Mouse (Mus musculus) monocyte, adult 2 months (primary cell): ENCODE measurements around the gene Ttll6.

Source experiments
- DNase-seq, 2 experiments: peaks; one replicate each; pipeline ENCODE4 v3.0.0; 2022; ENCODE audit warnings: low spot score in 2 of 2, low read depth in 1 of 2

Ttll6 gene

GRCm38 (mm10) chr11:96168125-96168524 is 34.5 kb downstream of the Ttll6 start:
- DNase-seq, result no peak

DNA sequence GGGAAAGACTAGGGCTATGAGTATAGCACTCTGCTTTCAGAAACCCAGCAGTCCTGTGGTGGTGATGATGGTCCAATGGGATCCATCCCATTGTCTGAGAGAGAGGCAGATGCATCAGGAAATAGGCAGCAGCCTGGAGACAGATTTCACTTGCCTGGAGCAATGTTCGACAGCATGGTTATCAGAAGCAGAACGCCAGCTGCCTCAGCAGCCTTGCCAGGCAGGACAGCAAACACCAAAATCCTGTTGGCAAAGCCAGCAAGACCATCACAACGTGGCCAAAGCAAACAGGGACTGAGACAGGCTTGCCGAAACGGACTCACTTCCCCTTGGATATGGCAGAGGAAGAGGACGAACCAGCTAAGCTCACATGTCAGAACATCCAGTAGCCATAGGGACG is 35.4 kb downstream of the Ttll6 start:
- DNase-seq, result no peak

- DNase-seq, result no peak
Measured at GRCm38 (mm10) chr11:96170711-96171379, 37.3 kb downstream of the Ttll6 start.

GRCm38 (mm10) chr11:96171601-96172000 is 38.0 kb downstream of the Ttll6 start:
- DNase-seq, result no peak

- no peak for DNase-seq
Measured at GRCm38 (mm10) chr11:96172511-96173287, 39.1 kb downstream of the Ttll6 start.

DNA sequence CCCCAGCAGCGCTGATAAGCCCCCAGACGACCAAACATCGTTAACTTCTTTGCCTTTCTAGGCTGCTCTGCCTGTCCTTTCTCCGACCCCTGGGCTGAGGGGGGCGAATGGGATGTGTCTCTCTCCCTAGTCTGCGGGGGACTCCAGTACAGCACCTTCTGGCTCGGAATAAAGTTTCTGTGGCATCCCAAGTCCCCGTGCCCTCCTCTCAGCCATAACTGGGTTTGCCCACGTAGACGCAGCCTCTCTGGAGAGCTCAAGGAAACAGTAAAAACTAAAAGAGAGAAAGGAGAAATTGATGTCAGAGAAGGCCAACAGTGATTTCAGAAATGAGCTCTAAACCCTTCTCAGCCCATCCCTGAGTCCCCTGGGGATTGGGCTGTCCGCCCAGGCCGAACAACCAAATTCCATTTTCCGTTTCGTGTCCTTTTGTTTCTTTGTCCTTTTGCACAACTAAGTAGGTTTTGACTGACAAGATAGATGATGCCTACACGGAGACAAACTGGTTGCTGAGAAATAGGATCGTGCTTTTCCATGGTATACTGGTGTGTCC is 39.8 kb downstream of the Ttll6 start:
- DNase-seq, result no peak

DNA sequence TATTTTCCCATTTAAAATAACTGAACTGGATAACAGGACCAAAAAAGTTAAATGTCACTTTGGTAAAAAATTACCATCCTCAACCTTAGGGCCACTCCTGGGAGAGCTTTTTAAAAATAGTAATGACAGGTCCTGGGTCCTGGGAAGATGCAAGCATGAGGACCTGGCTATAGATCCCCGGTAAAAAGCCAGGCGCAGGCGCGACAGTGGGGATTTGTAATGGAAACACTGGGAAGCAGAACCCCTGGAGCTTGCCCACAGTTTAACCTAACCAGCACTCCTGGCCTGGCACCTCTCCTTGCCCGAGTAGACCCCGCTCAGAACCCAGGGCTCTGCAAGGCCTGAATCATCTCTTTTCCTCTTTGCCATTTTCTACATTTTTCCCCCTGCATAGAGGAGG is 41.3 kb downstream of the Ttll6 start:
- no peak for DNase-seq

DNA sequence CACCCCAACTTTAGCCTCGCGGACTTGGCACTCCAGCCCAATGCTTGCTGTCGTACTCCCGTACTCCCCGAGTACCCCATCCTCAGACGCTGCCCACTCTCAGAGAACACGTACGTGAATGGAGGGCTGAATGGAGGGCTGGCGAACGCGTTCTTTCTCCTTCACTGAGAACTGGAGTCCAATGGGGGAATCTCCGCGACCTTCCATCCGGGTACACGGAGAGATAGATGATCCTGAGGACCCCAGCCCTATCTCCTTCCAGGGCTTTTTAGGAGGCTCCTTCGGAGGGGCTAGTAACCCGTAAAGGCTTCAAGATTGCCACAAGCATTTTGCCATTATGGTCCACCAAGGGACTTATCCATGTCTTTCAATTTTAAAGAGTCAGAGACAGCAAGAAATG is 41.9 kb downstream of the Ttll6 start:
- DNase-seq, result no peak

DNA sequence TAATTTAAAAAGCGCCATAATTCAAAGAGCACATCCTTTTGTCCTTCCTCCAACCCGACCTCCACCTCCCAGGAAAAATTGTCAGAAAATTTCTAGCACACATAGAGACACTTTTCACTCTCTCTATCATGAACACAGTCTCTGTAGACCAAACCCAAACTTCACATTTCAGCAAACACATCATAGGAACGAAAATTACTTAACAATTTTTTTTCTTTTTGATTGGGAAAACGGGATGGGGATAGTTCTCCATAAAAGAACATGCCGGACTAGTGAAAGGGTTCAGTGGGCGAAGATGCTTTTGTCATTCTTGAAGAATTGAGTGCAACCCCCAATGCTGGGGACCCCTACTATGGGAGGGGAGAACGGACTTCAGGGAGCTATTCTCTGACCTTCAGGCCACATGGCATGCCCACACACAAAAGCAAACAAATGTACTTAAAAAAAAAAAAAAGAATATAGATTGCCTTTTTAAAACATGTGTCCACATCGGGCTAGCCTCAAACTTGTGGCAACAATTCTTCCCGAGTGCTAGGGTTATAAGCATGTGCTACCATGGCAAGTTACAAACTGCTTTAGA is 42.5 kb downstream of the Ttll6 start:
- no peak for DNase-seq

- DNase-seq, result no peak
Measured at GRCm38 (mm10) chr11:96176841-96177240, 43.3 kb downstream of the Ttll6 start.

DNA sequence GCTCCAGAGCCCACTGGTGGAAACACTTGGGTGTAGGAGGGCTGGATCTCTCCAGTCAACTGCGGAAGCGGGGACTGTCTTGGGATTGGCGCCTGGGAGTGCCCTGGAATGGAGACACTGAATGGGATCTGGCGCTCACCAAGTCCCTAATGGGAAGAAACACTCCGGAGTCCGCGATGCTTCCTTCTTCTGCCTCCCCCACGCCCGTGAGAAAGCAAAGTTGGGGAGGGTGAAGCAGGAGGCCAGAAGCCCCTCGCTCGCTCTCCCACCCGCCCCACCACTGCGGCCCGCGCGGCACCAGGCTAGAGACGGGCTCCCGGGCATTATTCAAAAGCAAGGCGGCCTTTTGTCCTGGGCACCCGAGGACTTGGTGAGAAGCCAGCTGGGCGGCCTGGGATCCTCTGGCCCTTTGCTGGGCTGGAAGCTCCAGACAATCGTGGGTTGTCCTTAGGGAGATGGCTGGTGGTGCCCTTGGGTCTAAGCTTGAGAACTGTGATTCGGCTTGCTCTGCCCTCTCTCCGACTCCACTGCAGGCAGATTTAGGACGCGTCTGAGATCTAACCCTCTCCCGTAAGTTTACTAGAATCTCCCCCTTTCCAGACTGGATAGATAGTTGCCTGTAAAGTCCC is 44.1 kb downstream of the Ttll6 start:
- DNase-seq, result no peak

DNA sequence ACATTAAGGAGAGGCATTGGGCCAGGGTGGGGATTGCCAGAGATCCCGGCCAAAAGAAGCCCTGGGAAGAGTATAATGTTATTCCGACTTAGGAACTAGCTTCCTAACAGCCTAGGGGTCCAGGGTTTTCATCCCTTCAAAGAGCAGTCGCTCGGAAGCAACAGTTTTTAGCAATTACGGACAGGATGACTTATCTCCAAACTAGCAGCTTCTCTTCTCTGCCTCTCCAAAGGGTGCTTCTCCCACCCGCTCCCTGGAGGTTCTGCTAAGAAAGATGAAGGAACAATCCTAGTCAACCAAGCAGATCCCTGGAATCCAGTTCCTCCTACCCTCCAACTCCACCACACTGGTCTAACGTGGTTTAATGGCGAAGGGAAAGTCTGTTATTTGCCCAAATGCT is 44.8 kb downstream of the Ttll6 start:
- DNase-seq, result no peak

DNA sequence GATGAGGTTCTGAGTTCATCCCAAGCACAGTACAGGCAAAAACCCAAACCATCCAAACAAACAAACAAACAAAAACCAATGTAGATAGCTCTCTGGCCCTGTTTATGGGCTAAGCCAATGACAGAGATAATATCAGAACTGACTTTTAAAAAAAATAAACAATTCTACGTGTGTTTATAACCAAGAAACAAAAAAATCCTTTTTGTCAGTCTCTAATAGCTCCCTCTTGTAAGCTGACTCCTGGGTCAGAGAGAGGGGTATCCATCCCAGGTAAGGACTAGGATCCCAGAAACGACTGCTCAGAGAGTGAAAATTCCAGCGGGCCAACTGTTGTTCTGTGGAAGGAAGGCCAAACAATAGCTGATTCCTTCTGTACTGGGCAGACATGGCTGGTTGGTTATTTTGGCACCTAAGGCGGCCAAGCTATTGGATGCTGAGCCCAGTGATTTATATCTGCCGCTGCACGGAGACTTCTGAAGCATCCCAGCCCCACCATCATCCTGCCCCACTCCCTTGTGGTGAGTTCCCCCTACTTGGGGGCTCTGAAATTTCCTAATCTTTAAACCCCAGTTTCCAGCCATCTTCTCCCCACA is 45.4 kb downstream of the Ttll6 start:
- no peak for DNase-seq

DNA sequence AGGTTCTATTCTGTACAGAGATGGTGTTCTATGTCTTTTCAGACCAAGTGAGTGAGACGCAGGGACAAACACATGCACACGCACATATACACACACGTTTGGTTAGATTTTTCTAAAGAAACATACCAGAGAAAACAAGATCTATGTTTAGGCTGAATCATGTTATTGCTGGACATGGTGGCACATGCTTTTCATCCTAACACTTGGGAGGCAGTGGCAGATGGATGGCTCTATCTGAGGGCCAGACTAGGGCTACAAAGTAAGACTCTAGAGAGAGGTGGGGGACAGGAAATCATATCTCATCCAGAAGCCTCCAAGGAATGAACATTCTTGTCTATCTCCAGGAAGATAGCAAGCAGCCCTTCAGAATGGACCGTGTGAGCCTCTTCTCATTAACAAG is 47.5 kb downstream of the Ttll6 start:
- DNase-seq, result no peak

- no peak for DNase-seq
Measured at GRCm38 (mm10) chr11:96184233-96184632, 50.6 kb downstream of the Ttll6 start.

GRCm38 (mm10) chr11:96187321-96187720 is 53.7 kb downstream of the Ttll6 start:
- DNase-seq, result no peak

GRCm38 (mm10) chr11:96189810-96190522 is 56.4 kb downstream of the Ttll6 start:
- DNase-seq, result no peak

- no peak for DNase-seq
Measured at GRCm38 (mm10) chr11:96191132-96191531, 57.5 kb downstream of the Ttll6 start.

DNA sequence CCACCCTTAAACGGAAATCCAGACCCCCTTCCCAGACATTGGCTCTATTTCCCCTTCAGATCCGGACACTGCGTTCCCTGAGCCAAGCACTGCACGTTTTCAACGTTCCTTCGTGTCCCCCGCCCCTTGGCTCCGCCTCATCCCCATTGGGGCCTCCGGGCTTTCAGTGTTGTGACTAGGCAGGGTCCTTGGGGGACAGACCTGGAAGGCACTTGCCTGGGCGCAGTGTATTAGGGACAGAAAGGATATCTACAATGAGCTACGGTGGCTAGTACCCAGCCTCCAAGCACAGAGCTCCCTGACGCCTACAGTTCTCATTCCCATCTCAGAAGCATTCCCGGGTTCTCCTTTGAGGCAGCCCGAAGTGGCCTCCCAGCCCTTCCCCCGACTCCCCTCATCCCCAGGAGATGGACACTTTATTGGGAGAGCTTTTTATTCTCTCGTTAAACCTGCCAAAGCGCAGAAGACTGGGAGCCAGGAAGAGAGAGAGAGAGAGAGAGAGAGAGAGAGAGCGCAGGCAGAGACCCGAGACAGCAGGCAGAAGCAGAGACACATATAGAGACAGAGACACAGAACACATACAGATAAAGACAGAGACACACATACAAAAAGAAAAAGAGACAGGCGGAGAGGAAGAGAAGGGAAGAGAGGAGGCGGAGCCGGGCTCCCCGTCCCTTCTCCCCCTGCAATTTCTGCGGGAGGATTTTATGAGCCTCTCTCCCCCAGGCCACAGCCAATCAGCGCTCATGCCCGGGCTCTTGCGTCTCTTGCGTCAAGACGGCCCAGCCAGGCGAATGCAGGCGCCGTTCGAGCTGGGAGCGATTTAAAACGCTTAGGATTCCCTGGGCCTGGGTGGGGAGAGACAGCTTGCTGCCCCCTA is 60.2 kb downstream of the Ttll6 start, which contains the start of gene Hoxb13:
Gene Hoxb13, plus strand, starts transcription at position 796 of the 880 bp plus-strand sequence.
- no peak for DNase-seq

GRCm38 (mm10) chr11:96194401-96194710 is 60.8 kb downstream of the Ttll6 start:
- DNase-seq, result no peak
